Mouse (Mus musculus): Measurements from ENCODE around the gene Prss41. TPM values are rescaled to one million over a fixed set of nuclear protein-coding genes. Genes with fewer than 3 reads are reported as not detected.

Gene Prss41
- polyA plus RNA-seq, 1 experiment from 2014 or later = not detected

DNA sequence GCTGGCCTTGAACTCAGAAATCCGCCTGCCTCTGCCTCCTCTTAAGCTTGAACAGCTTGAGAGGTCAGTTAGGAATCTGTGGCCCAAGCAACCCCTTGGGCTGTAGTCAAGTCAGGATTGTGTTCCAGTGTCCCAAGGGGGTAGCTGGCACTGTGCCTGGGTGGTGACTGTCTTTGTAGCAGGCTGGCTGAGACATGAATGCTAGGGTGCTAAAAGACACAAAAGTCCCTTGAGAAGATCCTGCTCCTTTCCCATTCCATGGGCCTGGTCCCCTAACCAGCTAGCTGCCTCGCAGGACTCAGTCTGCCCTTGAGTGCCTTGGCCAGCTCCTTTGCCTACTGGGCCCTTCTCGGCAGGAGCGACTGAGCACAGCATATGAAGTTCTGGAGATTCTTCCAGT is 19.0 kb upstream of the Prss41 start:
- Histone ChIP-seq H3K9ac (ENCODE audit: low read length) (no peak overlapping the region), H3K27me3 (ENCODE audit: control insufficient read depth, insufficient read depth, low read length) (no peaks in the 10 kb centered on the region), H3K4me1 (ENCODE audit: control insufficient read depth in 2 of 2, insufficient read depth in 2 of 2, low read length in 2 of 2) (no peaks in the 10 kb centered on the region), H3K9me3 (ENCODE audit: control insufficient read depth, low read length) (no peaks in the 10 kb centered on the region), H3K4me2 (ENCODE audit: low read length) (no peak overlapping the region), H3K27ac (replicated peaks in 1 of 2; ENCODE audit: control insufficient read depth in 1 of 2, insufficient read depth in 1 of 2, low read depth in 2 of 2, low read length in 2 of 2) (no peak overlapping the region), H3K4me3 (ENCODE audit: control insufficient read depth in 1 of 2, insufficient read depth in 1 of 2, low read depth in 1 of 2, low read length in 2 of 2) (no peak overlapping the region), H3K36me3 (ENCODE audit: control insufficient read depth, insufficient read depth, low read length) (no peaks in the 10 kb centered on the region)
- WGBS = 93% methylated on average over 4 of the region's 4 CpGs
- no peak for ATAC-seq (ENCODE audit: insufficient number of reproducible peaks, insufficient read depth, low FRiP score, low read depth)

GRCm38 (mm10) chr17:23857913-23858312 is 13.9 kb upstream of the Prss41 start:
- Histone ChIP-seq H3K4me2 (ENCODE audit: low read length) (no peak overlapping the region), H3K36me3 (ENCODE audit: control insufficient read depth, insufficient read depth, low read length) (no peaks in the 10 kb centered on the region), H3K4me1 (ENCODE audit: control insufficient read depth in 2 of 2, insufficient read depth in 2 of 2, low read length in 2 of 2) (peaks cover 5 to 7% of the 10 kb centered on the region in 2 experiments), H3K27ac (replicated peaks in 1 of 2; ENCODE audit: control insufficient read depth in 1 of 2, insufficient read depth in 1 of 2, low read depth in 2 of 2, low read length in 2 of 2) (no peak overlapping the region), H3K9ac (ENCODE audit: low read length) (no peak overlapping the region), H3K27me3 (ENCODE audit: control insufficient read depth, insufficient read depth, low read length) (no peaks in the 10 kb centered on the region), H3K9me3 (ENCODE audit: control insufficient read depth, low read length) (no peaks in the 10 kb centered on the region), H3K4me3 (ENCODE audit: control insufficient read depth in 1 of 2, insufficient read depth in 1 of 2, low read depth in 1 of 2, low read length in 2 of 2) (no peak overlapping the region)
- ATAC-seq (ENCODE audit: insufficient number of reproducible peaks, insufficient read depth, low FRiP score, low read depth) = no peak
- WGBS = 76% methylated on average over 2 of the region's 2 CpGs

GRCm38 (mm10) chr17:23857193-23857592 is 13.2 kb upstream of the Prss41 start:
- peaks cover 5 to 7% of the 10 kb centered on the region in 2 experiments for H3K4me1 ChIP-seq (ENCODE audit: control insufficient read depth in 2 of 2, insufficient read depth in 2 of 2, low read length in 2 of 2)
- H3K4me2 ChIP-seq (ENCODE audit: low read length) = no peak overlapping the region
- H3K36me3 ChIP-seq (ENCODE audit: control insufficient read depth, insufficient read depth, low read length) = no peaks in the 10 kb centered on the region
- whole genome bisulfite sequencing = 81% methylated on average over 6 of the region's 6 CpGs
- no peak overlapping the region for H3K27ac ChIP-seq (replicated peaks in 1 of 2; ENCODE audit: control insufficient read depth in 1 of 2, insufficient read depth in 1 of 2, low read depth in 2 of 2, low read length in 2 of 2)
- no peak for ATAC-seq (ENCODE audit: insufficient number of reproducible peaks, insufficient read depth, low FRiP score, low read depth)
- H3K4me3 ChIP-seq (ENCODE audit: control insufficient read depth in 1 of 2, insufficient read depth in 1 of 2, low read depth in 1 of 2, low read length in 2 of 2) = no peak overlapping the region
- no peaks in the 10 kb centered on the region for H3K9me3 ChIP-seq (ENCODE audit: control insufficient read depth, low read length)
- H3K9ac ChIP-seq (ENCODE audit: low read length) = no peak overlapping the region
- H3K27me3 ChIP-seq (ENCODE audit: control insufficient read depth, insufficient read depth, low read length) = no peaks in the 10 kb centered on the region

GRCm38 (mm10) chr17:23854229-23854765 is 10.3 kb upstream of the Prss41 start:
- Histone ChIP-seq H3K4me3 (ENCODE audit: control insufficient read depth in 1 of 2, insufficient read depth in 1 of 2, low read depth in 1 of 2, low read length in 2 of 2) (no peak overlapping the region), H3K4me1 (ENCODE audit: control insufficient read depth in 2 of 2, insufficient read depth in 2 of 2, low read length in 2 of 2) (peaks cover 5 to 7% of the 10 kb centered on the region in 2 experiments), H3K27ac (replicated peaks in 1 of 2; ENCODE audit: control insufficient read depth in 1 of 2, insufficient read depth in 1 of 2, low read depth in 2 of 2, low read length in 2 of 2) (no peak overlapping the region; a peak in 1 of 4 replicates), H3K4me2 (ENCODE audit: low read length) (no peak overlapping the region), H3K27me3 (ENCODE audit: control insufficient read depth, insufficient read depth, low read length) (no peaks in the 10 kb centered on the region), H3K9me3 (ENCODE audit: control insufficient read depth, low read length) (no peaks in the 10 kb centered on the region), H3K9ac (ENCODE audit: low read length) (no peak overlapping the region), H3K36me3 (ENCODE audit: control insufficient read depth, insufficient read depth, low read length) (no peaks in the 10 kb centered on the region)
- 50% methylated on average over 10 of the region's 10 CpGs for WGBS
- 0 out of 2 replicates have a peak, but pooled peaks have one; percentile 25 for ATAC-seq (ENCODE audit: insufficient number of reproducible peaks, insufficient read depth, low FRiP score, low read depth)

GRCm38 (mm10) chr17:23853292-23853691 is 9.3 kb upstream of the Prss41 start:
- Histone ChIP-seq H3K9me3 (ENCODE audit: control insufficient read depth, low read length) (no peaks in the 10 kb centered on the region), H3K9ac (ENCODE audit: low read length) (no peak overlapping the region), H3K27ac (replicated peaks in 1 of 2; ENCODE audit: control insufficient read depth in 1 of 2, insufficient read depth in 1 of 2, low read depth in 2 of 2, low read length in 2 of 2) (no peak overlapping the region), H3K4me2 (ENCODE audit: low read length) (no peak overlapping the region), H3K36me3 (ENCODE audit: control insufficient read depth, insufficient read depth, low read length) (no peaks in the 10 kb centered on the region), H3K27me3 (ENCODE audit: control insufficient read depth, insufficient read depth, low read length) (no peaks in the 10 kb centered on the region), H3K4me1 (ENCODE audit: control insufficient read depth in 2 of 2, insufficient read depth in 2 of 2, low read length in 2 of 2) (peaks cover 5 to 7% of the 10 kb centered on the region in 2 experiments), H3K4me3 (ENCODE audit: control insufficient read depth in 1 of 2, insufficient read depth in 1 of 2, low read depth in 1 of 2, low read length in 2 of 2) (no peak overlapping the region)
- ATAC-seq (ENCODE audit: insufficient number of reproducible peaks, insufficient read depth, low FRiP score, low read depth) = no peak
- 42% methylated on average over 5 of the region's 5 CpGs for WGBS

- no peak overlapping the region for H3K4me2 ChIP-seq (ENCODE audit: low read length)
- H3K4me3 ChIP-seq (ENCODE audit: control insufficient read depth in 1 of 2, insufficient read depth in 1 of 2, low read depth in 1 of 2, low read length in 2 of 2) = no peak overlapping the region
- H3K27ac ChIP-seq (replicated peaks in 1 of 2; ENCODE audit: control insufficient read depth in 1 of 2, insufficient read depth in 1 of 2, low read depth in 2 of 2, low read length in 2 of 2) = no peak overlapping the region
- no peaks in the 10 kb centered on the region for H3K27me3 ChIP-seq (ENCODE audit: control insufficient read depth, insufficient read depth, low read length)
- H3K9ac ChIP-seq (ENCODE audit: low read length) = no peak overlapping the region
- no peaks in the 10 kb centered on the region for H3K9me3 ChIP-seq (ENCODE audit: control insufficient read depth, low read length)
- H3K4me1 ChIP-seq (ENCODE audit: control insufficient read depth in 2 of 2, insufficient read depth in 2 of 2, low read length in 2 of 2) = peaks cover 5 to 7% of the 10 kb centered on the region in 2 experiments
- no peak for ATAC-seq (ENCODE audit: insufficient number of reproducible peaks, insufficient read depth, low FRiP score, low read depth)
- 48% methylated on average over 18 of the region's 19 CpGs for WGBS
- no peaks in the 10 kb centered on the region for H3K36me3 ChIP-seq (ENCODE audit: control insufficient read depth, insufficient read depth, low read length)
These were observed 7.1 kb upstream of the Prss41 start for GRCm38 (mm10) chr17:23850853-23851749.

- no peak for ATAC-seq (ENCODE audit: insufficient number of reproducible peaks, insufficient read depth, low FRiP score, low read depth)
- H3K27me3 ChIP-seq (ENCODE audit: control insufficient read depth, insufficient read depth, low read length) = no peaks in the 10 kb centered on the region
- no peak overlapping the region for H3K9ac ChIP-seq (ENCODE audit: low read length)
- WGBS = 60% methylated on average over 2 of the region's 2 CpGs
- peaks cover 5 to 7% of the 10 kb centered on the region in 2 experiments for H3K4me1 ChIP-seq (ENCODE audit: control insufficient read depth in 2 of 2, insufficient read depth in 2 of 2, low read length in 2 of 2)
- no peaks in the 10 kb centered on the region for H3K9me3 ChIP-seq (ENCODE audit: control insufficient read depth, low read length)
- H3K4me2 ChIP-seq (ENCODE audit: low read length) = no peak overlapping the region
- no peak overlapping the region for H3K27ac ChIP-seq (replicated peaks in 1 of 2; ENCODE audit: control insufficient read depth in 1 of 2, insufficient read depth in 1 of 2, low read depth in 2 of 2, low read length in 2 of 2)
- H3K36me3 ChIP-seq (ENCODE audit: control insufficient read depth, insufficient read depth, low read length) = no peaks in the 10 kb centered on the region
- no peak overlapping the region for H3K4me3 ChIP-seq (ENCODE audit: control insufficient read depth in 1 of 2, insufficient read depth in 1 of 2, low read depth in 1 of 2, low read length in 2 of 2)
These were observed 6.1 kb upstream of the Prss41 start for GRCm38 (mm10) chr17:23850028-23850427.

All from heart, embryonic 14.5 days (tissue).